Mouse (Mus musculus) lung, postnatal 0 days (tissue): ENCODE measurements around the gene Larp1b.

Experiments used
- CTCF ChIP-seq: IDR thresholded peaks from 2 replicates; pipeline ENCODE4 v1.5.1; 2016; ENCODE audit warnings: antibody characterized with exemption, mild to moderate bottlenecking
- EP300 ChIP-seq: IDR thresholded peaks from 2 replicates; pipeline ENCODE4 v1.6.1; 2016; ENCODE audit warnings: antibody characterized with exemption, mild to moderate bottlenecking, control low read depth

DNA sequence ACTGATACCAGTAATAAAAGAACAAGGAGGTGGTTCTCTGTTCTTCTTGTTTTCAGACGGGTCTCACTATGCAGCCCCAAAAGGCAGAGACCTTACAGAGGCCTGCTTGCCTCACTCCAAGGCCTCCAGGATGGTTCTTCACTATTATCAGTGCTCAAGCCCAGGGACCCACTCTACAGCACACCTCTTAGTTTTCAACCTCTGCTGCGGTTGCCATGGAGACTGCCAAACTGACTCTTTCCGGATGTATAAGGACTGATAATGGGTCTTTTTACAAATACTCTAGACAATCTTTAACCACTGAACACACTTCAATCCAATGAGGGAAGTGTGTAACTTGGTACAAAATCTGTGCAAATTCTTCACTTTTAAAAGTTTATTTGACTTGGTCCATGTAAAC is 131.1 kb downstream of the Larp1b start:
- TF ChIP-seq CTCF (no peak), EP300 (no peak)
